Mouse (Mus musculus) heart, postnatal 0 days (tissue): ENCODE results near the gene Fat1.

Experiments
- CTCF ChIP-seq: IDR thresholded peaks from 2 replicates; pipeline ENCODE4 v1.5.1; 2016; ENCODE audit warnings: antibody characterized with exemption, control low read depth, low read depth
- EP300 ChIP-seq: IDR thresholded peaks from 2 replicates; pipeline ENCODE4 v1.6.1; 2016; ENCODE audit warnings: antibody characterized with exemption, low read depth

- TF ChIP-seq CTCF: no peak
- no peak for TF ChIP-seq EP300
Observed at GRCm38 (mm10) chr8:44979245-44979644, 44.0 kb downstream of the Fat1 start.
